In the genomic region with DNA sequence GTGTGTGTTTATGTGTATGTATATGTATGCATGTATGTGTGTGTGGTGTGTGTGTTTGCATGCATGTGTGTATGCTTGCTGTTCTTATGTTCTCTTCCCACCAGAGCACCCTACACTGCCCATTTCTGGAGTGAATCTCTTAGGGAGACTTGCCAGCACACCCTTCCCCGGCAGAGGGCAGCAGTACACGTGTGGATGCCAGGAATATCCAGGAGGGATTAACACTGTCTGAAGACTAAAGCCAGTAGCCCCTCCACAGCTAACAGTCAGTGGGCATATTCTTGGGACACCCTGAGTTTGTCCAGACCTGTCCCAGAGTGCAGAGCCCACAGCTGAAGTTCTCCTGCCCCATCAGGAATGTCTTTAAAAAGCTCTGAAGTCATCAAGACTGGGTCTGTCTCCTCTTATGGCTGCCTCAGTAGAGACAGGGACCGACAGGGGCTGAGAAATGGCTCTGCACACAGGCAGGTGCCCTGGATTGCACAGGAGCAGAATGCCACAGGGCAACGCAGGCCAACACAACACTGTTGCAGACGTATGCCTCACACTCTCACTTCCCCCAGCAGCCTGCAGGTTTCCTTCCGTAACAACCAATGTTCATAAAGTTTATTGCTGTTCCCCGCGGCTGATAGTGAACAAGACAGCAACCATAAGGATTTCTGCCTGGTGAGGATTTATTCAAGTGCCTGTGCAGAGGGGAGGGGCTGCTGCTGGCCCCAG, we compare ENCODE assay signal across 8 mouse cellular contexts. TPM values are rescaled to one million over a fixed set of nuclear protein-coding genes. Genes with fewer than 3 reads are reported as not detected.
A peak's percentile ranks its signal among the peaks of the same experiment; 100 is the strongest.
DNase-seq lines count a peak whose midpoint lies in the region; ATAC-seq and TF ChIP-seq lines count a peak whose summit lies in the region.

No protein-coding gene starts in this region.

- H3K27me3 ChIP-seq in E14TG2a.4 (ENCODE audit: insufficient read depth, low read length): peaks cover 8% of the 10 kb centered on the region; the same call in 1 of the 2 replicates
- H3K27me3 ChIP-seq in hindbrain, embryonic 16.5 days (replicated peaks; ENCODE audit: control insufficient read depth, insufficient read depth, low read length): no peaks in the 10 kb centered on the region
- peaks cover 10% of the 10 kb centered on the region; the same call in 1 of the 2 replicates for H3K27me3 ChIP-seq in liver, embryonic 13.5 days

- intact Hi-C loops in heart, postnatal 10 days (cut with DNase I): no loop called here

- no peak overlapping the region for H3K4me3 ChIP-seq in E14TG2a.4 (replicated peaks; ENCODE audit: low read length)
- H3K4me3 ChIP-seq in hindbrain, embryonic 16.5 days (ENCODE audit: low read length): no peak overlapping the region
- H3K4me3 ChIP-seq in liver, embryonic 13.5 days (replicated peaks): no peak overlapping the region

- H3K9me3 ChIP-seq in E14TG2a.4 (ENCODE audit: low read length): no peaks in the 10 kb centered on the region
- no peaks in the 10 kb centered on the region for H3K9me3 ChIP-seq in hindbrain, embryonic 16.5 days (ENCODE audit: control insufficient read depth, low read length)
- no peaks in the 10 kb centered on the region for H3K9me3 ChIP-seq in liver, embryonic 13.5 days (replicated peaks)

- no peak overlapping the region; the same call in 1 of the 2 replicates for H3K9ac ChIP-seq in hindbrain, embryonic 16.5 days (ENCODE audit: low read depth, low read length)
- H3K9ac ChIP-seq in liver, embryonic 13.5 days: 0 out of 2 replicates have a peak overlapping the region, but pooled peaks have one; percentile 26

- no peak overlapping the region for H3K27ac ChIP-seq in hindbrain, embryonic 16.5 days (ENCODE audit: low read depth, low read length)
- peak overlapping the region; percentile 34; the same call in 1 of the 2 replicates for H3K27ac ChIP-seq in liver, embryonic 13.5 days

- ATAC-seq in hindbrain, embryonic 16.5 days: peak; percentile 72; the same call in 1 of the 2 replicates
- no peak for ATAC-seq in liver, embryonic 13.5 days (ENCODE audit: low read depth)

- no peak overlapping the region for H3K4me2 ChIP-seq in hindbrain, embryonic 16.5 days (ENCODE audit: low read length)
- H3K4me2 ChIP-seq in liver, embryonic 13.5 days: 0 out of 2 replicates have a peak overlapping the region, but pooled peaks have one; percentile 6

- H3K4me1 ChIP-seq in E14TG2a.4 (replicated peaks; ENCODE audit: low read depth, low read length): peaks cover 8% of the 10 kb centered on the region
- H3K4me1 ChIP-seq in hindbrain, embryonic 16.5 days (ENCODE audit: control insufficient read depth, insufficient read depth, low read depth, low read length): peaks cover 3% of the 10 kb centered on the region; the same call in 1 of the 2 replicates
- H3K4me1 ChIP-seq in liver, embryonic 13.5 days (replicated peaks): peaks cover 24% of the 10 kb centered on the region

- peak; percentile 52 to 79 for DNase-seq in heart, postnatal 10 days
- DNase-seq in heart, adult 9 months (ENCODE audit: low spot score in 2 of 2): no peak
- peak; percentile 41 for DNase-seq in cerebellum, adult 8-10 months
- DNase-seq in liver, embryonic 13.5 days: no peak
- DNase-seq in retina, postnatal 1 day: peak; percentile 74
- no peak for DNase-seq in urinary bladder, adult 2 months (ENCODE audit: low spot score)

- H3K36me3 ChIP-seq in E14TG2a.4 (ENCODE audit: insufficient read depth, low read length): no peaks in the 10 kb centered on the region
- H3K36me3 ChIP-seq in hindbrain, embryonic 16.5 days (ENCODE audit: control insufficient read depth, insufficient read depth, low read length): no peaks in the 10 kb centered on the region
- no peaks in the 10 kb centered on the region for H3K36me3 ChIP-seq in liver, embryonic 13.5 days

- peak; percentile 37 for TF ChIP-seq CTCF in E14TG2a.4 (conservative IDR thresholded peaks at IDR 0.05; ENCODE audit: low read length)

- 59% methylated on average over 8 of the region's 8 CpGs for whole genome bisulfite sequencing in hindbrain, embryonic 16.5 days
- WGBS in liver, embryonic 13.5 days (ENCODE audit: insufficient replicate concordance): 62% methylated on average over 8 of the region's 8 CpGs

RNA-seq across cellular contexts. Expression of gene Ip6k3, which starts 2.4 kb away (rescaled TPM):
- 1 to 10 TPM; 9.2 to 10.0 TPM for total RNA-seq in heart, postnatal 10 days (2021)
- 0.27 and 0.31 TPM in 2 replicates for polyA plus RNA-seq in hindbrain, embryonic 16.5 days (2015; fragmentation: Nextera tagmentation; extraction: Ambion mirVana)
- polyA plus RNA-seq in liver, embryonic 13.5 days (2015; fragmentation: Nextera tagmentation; extraction: Ambion mirVana): 0.06 TPM in 1 of 2 replicates, not detected in the other
- 0.13 and 0.17 TPM in 2 replicates for polyA plus RNA-seq in urinary bladder, adult 2 months (2012; rRNA removed)

RNA-seq across cellular contexts. Expression of gene Uqcc2, which starts 31.5 kb away (rescaled TPM):
- total RNA-seq in heart, postnatal 10 days (2021): 100 to 1,000 TPM; 278 to 279 TPM
- polyA plus RNA-seq in hindbrain, embryonic 16.5 days (2015; fragmentation: Nextera tagmentation; extraction: Ambion mirVana): 343 and 396 TPM in 2 replicates
- 211 and 216 TPM in 2 replicates for polyA plus RNA-seq in liver, embryonic 13.5 days (2015; fragmentation: Nextera tagmentation; extraction: Ambion mirVana)
- polyA plus RNA-seq in urinary bladder, adult 2 months (2012; rRNA removed): 175 and 243 TPM in 2 replicates

RNA-seq across cellular contexts. Expression of gene Lemd2, which starts 39.1 kb away (rescaled TPM):
- total RNA-seq in heart, postnatal 10 days (2021): 10 to 100 TPM; 32.3 to 32.6 TPM
- 11.1 and 17.7 TPM in 2 replicates for polyA plus RNA-seq in hindbrain, embryonic 16.5 days (2015; fragmentation: Nextera tagmentation; extraction: Ambion mirVana)
- polyA plus RNA-seq in liver, embryonic 13.5 days (2015; fragmentation: Nextera tagmentation; extraction: Ambion mirVana): 3.0 and 4.6 TPM in 2 replicates
- polyA plus RNA-seq in urinary bladder, adult 2 months (2012; rRNA removed): 58.8 and 65.6 TPM in 2 replicates

Comparison
In these comparisons a context has a peak if more than half of its experiments do, and no peak if none do; other contexts are left out.
1. DNase-seq: peak in heart, postnatal 10 days (2 of 2), cerebellum, adult 8-10 months (single experiment) and retina, postnatal 1 day (single experiment); none in heart, adult 9 months (0 of 2), liver, embryonic 13.5 days (single experiment) and urinary bladder, adult 2 months (single experiment).